Mouse (Mus musculus) lung, postnatal 4 days (tissue): Measurements from ENCODE around the gene Tmem198.

ENCODE experiments used
- DNase-seq, 2 experiments: peaks; one replicate each; pipeline ENCODE4 v3.0.0; 2021

Gene Tmem198

GRCm38 (mm10) chr1:75455948-75456347 is 23.4 kb upstream of the Tmem198 start:
- no peak for DNase-seq

DNA sequence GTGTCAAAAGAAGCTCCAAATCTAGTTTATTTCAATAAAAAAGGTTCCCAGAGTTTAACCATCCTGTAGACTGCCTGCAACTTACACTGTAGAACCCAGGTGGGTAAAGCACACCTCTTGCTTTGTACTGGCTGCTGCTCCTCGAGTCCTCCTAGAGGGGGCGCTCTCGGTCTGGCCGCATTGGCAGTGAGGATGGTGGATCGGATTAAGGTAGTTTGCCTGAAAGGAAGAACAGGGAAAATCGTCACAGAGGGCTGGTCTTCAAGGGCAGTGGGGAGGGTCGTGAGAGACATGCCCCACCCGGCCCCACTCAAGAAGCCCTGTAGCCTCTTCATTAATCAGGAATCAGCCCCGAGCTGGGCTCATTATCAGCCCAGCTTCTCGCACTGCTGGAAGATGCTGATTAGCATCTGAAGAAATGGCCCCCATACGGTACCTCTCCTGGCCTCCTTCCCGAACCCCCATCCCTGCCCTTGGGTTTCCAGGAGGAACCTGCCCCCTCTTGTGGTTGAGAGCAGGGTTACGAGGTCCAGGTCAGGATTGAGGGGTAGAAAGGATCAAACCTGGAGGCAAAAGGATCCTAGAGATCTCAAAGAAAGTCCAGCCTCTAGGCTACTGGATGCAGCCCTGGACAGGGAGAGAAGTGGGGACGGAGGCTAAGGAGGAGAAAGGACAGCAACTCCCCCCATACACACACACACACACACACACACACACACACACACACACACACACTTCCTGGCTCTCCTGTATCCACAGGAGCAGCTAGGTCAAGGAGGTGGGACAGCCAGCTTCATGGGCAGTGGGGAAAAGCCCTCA is 22.4 kb upstream of the Tmem198 start:
- peak; percentile 17 to 22 for DNase-seq

DNA sequence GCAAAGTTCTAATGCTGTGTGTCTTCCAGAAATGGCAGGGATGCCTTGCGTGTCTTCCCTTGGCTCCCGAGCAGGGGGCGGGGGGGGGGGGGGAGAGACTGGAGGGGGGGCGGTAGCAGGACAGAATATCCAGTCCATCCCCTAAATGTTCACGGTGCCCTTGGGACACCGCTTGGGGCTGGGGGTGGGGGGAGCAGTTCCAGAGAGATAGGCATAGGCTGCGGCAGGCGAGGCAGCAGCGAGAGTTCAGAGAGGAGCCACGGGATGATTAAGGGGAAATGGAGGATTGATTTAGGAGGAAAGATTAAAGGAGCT is 21.7 kb upstream of the Tmem198 start:
- no peak for DNase-seq

DNA sequence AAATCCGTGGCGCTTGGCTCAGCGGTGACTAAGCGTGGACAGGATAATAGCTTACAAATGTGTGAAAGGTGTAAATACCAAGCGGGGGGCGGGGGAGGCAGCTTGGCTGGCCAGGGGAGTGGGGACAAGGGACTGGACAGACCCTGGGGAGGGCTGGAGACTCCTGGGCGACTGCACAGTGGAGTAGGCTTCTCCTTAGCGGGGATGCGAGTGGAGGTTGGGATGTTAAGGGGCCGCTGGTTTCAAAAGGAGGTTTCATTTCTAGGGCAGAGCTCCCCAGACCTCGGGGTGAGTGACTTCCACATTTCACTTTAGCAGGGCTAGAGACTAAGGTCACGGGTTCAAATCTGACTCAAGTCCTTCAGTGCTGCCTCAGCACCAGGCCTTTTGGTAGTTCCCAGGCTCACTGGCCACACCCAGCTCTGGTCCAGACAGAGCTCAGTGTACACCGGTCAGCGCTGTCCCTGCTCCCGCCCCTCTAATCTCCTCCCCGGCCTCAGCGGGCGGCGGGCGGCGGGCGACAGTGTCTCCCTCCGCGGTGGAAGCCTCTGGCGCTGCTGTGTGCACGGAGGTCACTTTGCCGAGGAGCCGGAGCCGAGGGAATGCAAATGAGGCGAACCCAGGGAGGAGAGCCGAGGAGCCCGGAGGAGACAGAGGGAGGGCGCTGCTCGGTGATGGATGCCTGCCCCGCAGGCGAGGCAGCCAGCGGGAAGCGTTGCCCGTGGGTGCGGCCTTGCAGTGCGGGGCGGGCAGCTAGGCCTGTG is 21.1 kb upstream of the Tmem198 start:
- peak; percentile 42 to 54 for DNase-seq

GRCm38 (mm10) chr1:75458789-75459684 is 20.3 kb upstream of the Tmem198 start:
- DNase-seq: peak; percentile 35 to 47

GRCm38 (mm10) chr1:75460297-75460696 is 19.0 kb upstream of the Tmem198 start:
- no peak for DNase-seq

- no peak for DNase-seq
Measured at GRCm38 (mm10) chr1:75462636-75463035, 16.7 kb upstream of the Tmem198 start.

DNA sequence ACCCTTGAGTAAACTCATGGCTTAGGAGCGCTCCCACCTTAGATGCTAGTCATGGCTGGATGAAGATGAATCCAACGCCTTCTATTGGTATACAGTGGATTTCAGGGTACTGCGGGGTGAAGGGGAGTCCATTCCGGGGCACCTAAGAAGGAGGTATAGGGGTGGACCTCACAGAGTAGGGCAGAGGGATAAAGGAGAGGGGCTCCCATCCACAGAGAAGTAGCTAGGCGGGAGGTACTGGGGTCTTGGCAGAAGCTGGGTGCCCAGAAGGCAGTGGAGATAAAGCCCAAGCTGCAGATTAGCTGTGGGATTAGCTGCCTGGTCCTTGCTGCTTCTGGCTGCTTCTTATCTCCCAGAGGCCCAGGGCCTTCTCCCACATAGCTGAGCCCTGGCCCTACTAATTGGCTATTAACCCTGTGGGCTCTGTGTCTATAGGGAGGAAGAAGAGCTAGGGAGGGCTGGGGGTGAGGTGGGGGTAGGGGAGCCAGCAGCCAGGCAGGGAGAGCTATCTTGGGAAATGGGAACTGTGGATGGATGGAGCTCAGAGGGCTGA is 15.6 kb upstream of the Tmem198 start:
- DNase-seq: no peak

DNA sequence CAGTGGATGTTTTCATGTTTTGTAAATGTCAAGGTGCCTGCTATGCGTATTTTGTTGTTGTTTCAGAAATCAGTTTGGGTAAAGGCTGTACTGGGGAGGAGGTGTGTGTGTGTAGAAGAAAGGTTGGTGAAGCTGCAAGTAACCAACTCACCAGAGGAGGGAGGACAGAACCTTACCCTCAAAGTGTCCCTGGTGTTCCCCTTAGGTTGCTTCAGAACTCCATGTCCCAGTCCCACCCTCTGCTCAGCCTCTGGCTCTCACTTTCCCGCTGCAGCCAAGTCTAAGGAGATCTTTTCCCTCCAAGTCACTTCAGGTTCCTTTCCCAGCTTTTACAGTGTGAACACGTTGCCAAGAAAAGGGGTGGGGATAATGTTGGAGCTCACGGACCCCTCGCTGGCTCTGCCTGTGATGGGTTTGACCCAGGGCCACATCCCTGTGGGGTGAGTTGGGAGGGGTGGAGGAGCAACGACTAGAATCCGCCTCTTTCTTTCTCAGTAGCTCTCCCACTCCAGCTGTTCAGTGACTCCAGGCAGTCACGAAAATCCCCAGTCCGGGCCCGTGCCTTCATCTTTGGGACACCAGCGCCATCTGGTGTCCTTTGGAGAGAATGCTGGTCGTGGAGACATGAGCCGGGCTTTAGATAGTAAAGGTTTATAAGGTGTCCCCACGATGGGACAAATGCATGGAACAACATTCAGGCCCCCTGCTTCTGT is 12.0 kb upstream of the Tmem198 start:
- DNase-seq: peak; percentile 77 to 82

GRCm38 (mm10) chr1:75469287-75469825 is 10.0 kb upstream of the Tmem198 start:
- DNase-seq: peak in 1 of 2 experiments; percentile 19

- peak in 1 of 2 experiments; percentile 21 for DNase-seq
Measured at GRCm38 (mm10) chr1:75476441-75476840, 2.9 kb upstream of the Tmem198 start.

GRCm38 (mm10) chr1:75477264-75477965 is 1.9 kb upstream of the Tmem198 start:
- DNase-seq: peak; percentile 84 to 88

GRCm38 (mm10) chr1:75477966-75478290 is 1.4 kb upstream of the Tmem198 start:
- no peak for DNase-seq

DNA sequence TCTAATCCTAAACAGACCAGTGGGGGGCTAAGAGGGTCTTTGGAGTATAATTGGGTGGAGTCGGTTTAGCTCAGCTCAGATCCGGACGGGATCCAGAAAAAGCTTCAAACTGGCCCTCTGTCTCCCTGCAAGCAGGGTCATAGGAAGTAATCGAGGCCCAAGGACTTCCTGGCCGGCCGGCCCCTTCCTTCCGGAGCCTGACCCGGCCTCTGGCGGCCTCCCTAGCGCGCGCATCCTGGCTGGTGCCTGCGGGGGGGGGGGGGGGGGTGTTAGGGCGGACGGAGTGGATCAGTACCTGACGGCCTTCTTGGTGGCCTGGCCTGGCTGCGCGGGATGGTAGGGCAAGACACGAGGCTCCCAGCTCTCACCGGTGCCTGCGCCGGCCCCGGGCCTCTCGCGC is 835 bp upstream of the Tmem198 start:
- DNase-seq: peak; percentile 59 to 82

GRCm38 (mm10) chr1:75479635-75479989 is 280 bp downstream of the Tmem198 start:
- DNase-seq: no peak

GRCm38 (mm10) chr1:75480036-75480435 is 704 bp downstream of the Tmem198 start:
- peak in 1 of 2 experiments; percentile 23 for DNase-seq

- no peak for DNase-seq
Measured at GRCm38 (mm10) chr1:75480735-75481134, 1.4 kb downstream of the Tmem198 start.

- DNase-seq: peak in 1 of 2 experiments; percentile 19
Measured at GRCm38 (mm10) chr1:75486561-75486960, 7.2 kb downstream of the Tmem198 start.

- no peak for DNase-seq
Measured at GRCm38 (mm10) chr1:75487040-75487404, 7.7 kb downstream of the Tmem198 start.

- peak; percentile 73 to 75 for DNase-seq
Measured at GRCm38 (mm10) chr1:75487405-75488161, 8.3 kb downstream of the Tmem198 start.
